Mouse (Mus musculus): ENCODE results near the gene Fars2. TPM values are rescaled to one million over a fixed set of nuclear protein-coding genes. Genes with fewer than 3 reads are reported as not detected.
A peak's percentile ranks its signal among the peaks of the same experiment; 100 is the strongest.

Gene Fars2
- total RNA-seq (2021): 10 to 100 TPM; 87.9 to 92.2 TPM
- long read RNA-seq, experiment 1, transcript Fars2-201 (7 exons, 2,125 nt): major isoform, 83 of 91 reads
- long read RNA-seq, experiment 1, partial matches to known transcripts: 1 of 91 reads
- long read RNA-seq, experiment 1, other reads (novel, unspliced or antisense): 7 of 91 reads
- long read RNA-seq, experiment 2, transcript Fars2-201 (7 exons, 2,125 nt): major isoform, 187 of 220 reads
- long read RNA-seq, experiment 2, partial matches to known transcripts: 8 of 220 reads
- long read RNA-seq, experiment 2, other reads (novel, unspliced or antisense): 20 of 220 reads

- peak; percentile 94 to 98 for DNase-seq (ENCODE audit: low spot score in 2 of 2)
Observed at GRCm38 (mm10) chr13:36117143-36118014, at the start of gene Fars2, which contains the start of gene Lyrm4. Gene Fars2, plus strand, starts transcription at chr13:36117412. Gene Lyrm4, minus strand, starts transcription at chr13:36117526.

- DNase-seq (ENCODE audit: low spot score in 2 of 2): no peak
Observed at GRCm38 (mm10) chr13:36074484-36074883, 42.7 kb upstream of the Fars2 start.

- DNase-seq (ENCODE audit: low spot score in 2 of 2): peak in 1 of 2 experiments; percentile 34
Observed at GRCm38 (mm10) chr13:36081591-36081990, 35.6 kb upstream of the Fars2 start.

- DNase-seq (ENCODE audit: low spot score in 2 of 2): no peak
Observed at GRCm38 (mm10) chr13:36084701-36085100, 32.5 kb upstream of the Fars2 start.

- no peak for DNase-seq (ENCODE audit: low spot score in 2 of 2)
Observed at GRCm38 (mm10) chr13:36085971-36086370, 31.2 kb upstream of the Fars2 start.

GRCm38 (mm10) chr13:36086608-36087391 lies 30.4 kb upstream of the Fars2 start:
- no peak for DNase-seq (ENCODE audit: low spot score in 2 of 2)

- no peak for DNase-seq (ENCODE audit: low spot score in 2 of 2)
Observed at GRCm38 (mm10) chr13:36087427-36087826, 29.8 kb upstream of the Fars2 start.

GRCm38 (mm10) chr13:36088168-36088567 lies 29.0 kb upstream of the Fars2 start:
- no peak for DNase-seq (ENCODE audit: low spot score in 2 of 2)

GRCm38 (mm10) chr13:36096684-36097383 lies 20.4 kb upstream of the Fars2 start:
- no peak for DNase-seq (ENCODE audit: low spot score in 2 of 2)

GRCm38 (mm10) chr13:36105591-36105990 lies 11.6 kb upstream of the Fars2 start:
- DNase-seq (ENCODE audit: low spot score in 2 of 2): no peak

GRCm38 (mm10) chr13:36108528-36108927 lies 8.7 kb upstream of the Fars2 start:
- no peak for DNase-seq (ENCODE audit: low spot score in 2 of 2)

- no peak for DNase-seq (ENCODE audit: low spot score in 2 of 2)
Observed at GRCm38 (mm10) chr13:36111331-36111730, 5.9 kb upstream of the Fars2 start.

GRCm38 (mm10) chr13:36113181-36113580 lies 4.0 kb upstream of the Fars2 start:
- DNase-seq (ENCODE audit: low spot score in 2 of 2): no peak

- peak; percentile 49 to 50 for DNase-seq (ENCODE audit: low spot score in 2 of 2)
Observed at GRCm38 (mm10) chr13:36116520-36117142, 581 bp upstream of the Fars2 start.

GRCm38 (mm10) chr13:36119684-36120083 lies 2.5 kb downstream of the Fars2 start:
- no peak for DNase-seq (ENCODE audit: low spot score in 2 of 2)

- no peak for DNase-seq (ENCODE audit: low spot score in 2 of 2)
Observed at GRCm38 (mm10) chr13:36120606-36121005, 3.4 kb downstream of the Fars2 start.

GRCm38 (mm10) chr13:36129360-36130054 lies 12.3 kb downstream of the Fars2 start:
- no peak for DNase-seq (ENCODE audit: low spot score in 2 of 2)

- peak in 1 of 2 experiments; percentile 38 for DNase-seq (ENCODE audit: low spot score in 2 of 2)
Observed at GRCm38 (mm10) chr13:36131401-36131800, 14.2 kb downstream of the Fars2 start.

- no peak for DNase-seq (ENCODE audit: low spot score in 2 of 2)
Observed at GRCm38 (mm10) chr13:36131992-36132649, 14.9 kb downstream of the Fars2 start.
